Mouse (Mus musculus) retina, postnatal 1 day (tissue): ENCODE measurements around the gene Rbms2.

Experiments used
- DNase-seq: peaks from one replicate; pipeline ENCODE4 v3.0.0-alpha.2; 2012

Rbms2 gene

DNA sequence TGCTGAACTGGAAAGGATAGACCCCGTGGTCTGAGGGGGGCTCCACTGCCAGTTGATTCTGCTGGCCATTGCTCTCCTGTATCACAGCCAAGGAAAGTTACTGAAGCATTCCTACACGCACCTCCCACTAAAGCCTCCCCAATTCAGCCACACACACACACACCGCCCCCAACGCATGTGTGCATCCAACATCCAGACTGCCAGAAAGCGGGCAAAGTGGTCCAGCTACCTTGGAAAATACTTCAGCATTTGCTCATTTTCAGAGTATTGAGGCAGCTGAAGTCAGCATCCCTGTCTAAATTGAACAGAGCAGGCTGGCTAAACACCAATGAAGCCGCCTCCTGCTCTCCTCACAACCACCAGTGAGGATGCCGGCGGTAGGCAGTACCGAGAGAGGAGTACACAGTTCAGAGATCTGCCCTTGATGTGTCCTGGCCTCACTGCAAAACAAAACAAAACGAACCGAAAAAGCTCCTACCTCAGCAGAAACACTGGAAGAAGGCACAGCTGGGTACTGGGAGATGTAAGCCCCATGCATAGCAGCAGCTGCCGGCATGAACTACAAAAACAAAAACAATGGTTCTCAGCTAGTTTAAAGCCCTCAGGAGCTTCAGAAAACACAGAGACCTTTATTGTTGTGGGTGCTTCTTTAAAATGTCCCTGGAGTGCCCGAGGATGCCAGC is 46.3 kb downstream of the Rbms2 start:
- no peak for DNase-seq

DNA sequence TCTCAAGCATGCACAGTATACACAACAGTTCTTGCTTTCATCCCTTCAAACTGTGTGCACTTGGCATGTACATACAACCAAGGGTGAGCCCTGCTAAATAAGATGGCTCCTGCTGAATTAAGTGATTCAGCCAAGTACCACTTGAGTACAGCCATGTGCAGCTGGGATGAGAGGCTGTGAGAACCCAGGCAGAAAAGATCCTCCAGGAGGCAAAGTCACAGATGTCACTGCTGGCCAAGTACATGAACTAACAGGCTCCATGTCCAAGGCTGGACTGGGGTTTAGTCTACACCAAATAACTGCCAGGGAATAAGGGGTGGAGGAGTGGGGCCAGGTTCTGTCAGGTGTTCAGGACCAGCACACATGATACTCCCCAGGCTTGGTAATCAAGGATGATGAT is 48.3 kb downstream of the Rbms2 start:
- DNase-seq, result no peak

DNA sequence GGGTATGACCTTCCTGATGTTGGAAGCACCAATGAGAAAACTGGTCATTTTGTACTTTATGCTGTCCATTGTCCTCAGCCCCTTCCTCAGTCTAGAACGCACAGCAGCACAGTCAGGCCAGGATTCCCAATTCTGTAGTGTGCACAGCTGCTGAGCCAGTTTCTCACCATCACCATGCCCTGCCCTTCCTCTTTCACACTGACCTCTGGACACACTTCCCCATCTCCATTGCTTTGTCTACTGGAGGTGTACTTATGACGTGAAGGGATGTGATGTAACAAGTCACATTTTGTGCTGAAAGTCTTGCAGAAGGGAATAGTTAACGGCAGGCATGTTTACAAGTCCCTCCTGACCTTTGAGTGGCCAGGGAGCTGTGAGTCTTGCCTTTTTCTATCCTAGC is 48.8 kb downstream of the Rbms2 start:
- no peak for DNase-seq

DNA sequence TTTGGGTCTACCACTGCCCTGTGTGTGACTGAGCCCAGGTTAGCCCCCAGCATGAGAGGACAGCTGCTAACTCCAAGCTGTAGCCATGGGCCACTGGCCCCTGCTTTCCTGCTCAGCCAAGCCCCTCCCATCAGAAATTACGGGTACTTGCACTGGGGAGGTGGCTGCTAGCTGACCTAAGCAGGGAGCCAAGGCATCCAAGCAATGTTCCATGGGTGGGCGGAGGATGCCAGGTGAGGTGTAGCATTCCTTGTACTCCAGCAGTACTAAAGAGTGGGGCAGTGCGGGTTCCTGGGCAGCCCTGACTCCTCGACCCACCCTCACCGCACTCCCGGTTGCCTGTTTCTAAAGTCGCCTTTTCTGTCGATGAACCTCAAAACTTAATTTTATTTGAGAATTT is 52.0 kb downstream of the Rbms2 start:
- no peak for DNase-seq

- no peak for DNase-seq
These were observed 52.6 kb downstream of the Rbms2 start for GRCm38 (mm10) chr10:128127497-128127896.

GRCm38 (mm10) chr10:128125951-128126350 is 54.1 kb downstream of the Rbms2 start:
- DNase-seq, result no peak

- DNase-seq, result no peak
These were observed 55.3 kb downstream of the Rbms2 start for GRCm38 (mm10) chr10:128124831-128125230.

DNA sequence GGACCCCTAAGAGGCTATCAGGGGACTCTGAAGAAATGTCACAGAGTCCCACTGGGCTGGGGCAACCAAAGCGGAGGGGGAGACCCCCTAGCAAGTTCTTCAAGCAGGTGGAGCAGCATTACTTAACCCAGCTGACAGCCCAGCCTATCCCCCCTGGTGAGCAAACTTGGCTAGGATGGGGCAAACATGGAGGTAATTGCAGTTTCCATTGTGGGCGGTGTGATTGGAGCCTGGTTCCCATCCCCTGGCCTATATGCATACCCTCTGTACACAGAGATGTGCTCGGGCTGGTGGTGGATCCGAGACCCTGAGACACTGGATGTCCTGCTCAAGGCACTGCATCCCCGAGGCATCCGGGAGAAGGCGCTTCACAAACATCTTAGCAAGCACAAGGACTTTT is 56.3 kb downstream of the Rbms2 start:
- no peak for DNase-seq

- no peak for DNase-seq
These were observed 68.9 kb downstream of the Rbms2 start for GRCm38 (mm10) chr10:128111227-128111626.

- DNase-seq, result no peak
These were observed 69.9 kb downstream of the Rbms2 start for GRCm38 (mm10) chr10:128110103-128110761.

GRCm38 (mm10) chr10:128097587-128097971 is 82.5 kb downstream of the Rbms2 start:
- DNase-seq, result peak; percentile 80

DNA sequence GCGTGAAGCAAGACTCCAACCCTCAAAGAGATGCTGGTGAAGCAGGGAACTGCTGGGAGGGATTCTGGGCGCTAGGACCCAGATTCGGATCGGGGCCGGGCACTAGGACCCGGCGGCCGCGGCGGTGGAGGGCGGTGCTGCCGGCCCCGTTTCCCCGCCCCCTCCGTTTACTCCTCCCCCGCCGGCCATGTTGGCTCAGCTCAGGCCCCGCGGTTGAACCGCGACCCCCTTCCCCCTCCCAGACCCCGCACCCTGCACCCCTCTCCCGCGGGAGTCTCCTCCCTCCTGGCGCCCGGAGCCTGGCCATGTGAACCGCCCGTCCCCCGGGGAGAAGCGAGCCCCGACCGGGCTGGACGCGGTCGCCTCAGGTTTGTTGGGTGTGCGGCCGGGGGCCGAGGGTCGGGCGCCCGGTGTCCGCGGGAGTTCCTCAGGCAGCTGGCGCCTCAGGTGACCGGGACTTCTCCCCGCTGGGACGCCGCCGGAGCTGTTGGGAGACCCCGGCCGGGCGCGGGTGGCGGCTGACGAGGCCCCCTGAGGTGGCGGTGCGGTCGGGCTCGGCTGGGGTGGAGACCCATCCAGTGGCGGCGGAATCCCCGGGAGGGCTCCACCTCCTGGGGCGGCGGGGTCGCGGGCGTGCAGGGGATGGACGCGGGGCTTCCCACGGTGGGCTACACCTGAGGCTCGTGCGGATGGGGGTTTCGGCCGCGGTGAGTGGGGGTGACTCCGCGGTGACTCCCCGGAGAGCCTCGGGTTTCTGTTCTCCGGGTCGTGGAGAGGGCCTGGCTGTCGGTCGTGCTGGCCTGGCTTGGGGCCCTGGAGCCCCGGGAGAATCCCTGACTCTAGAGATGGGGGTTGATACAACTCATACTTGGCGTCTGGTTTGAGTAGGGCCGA is 83.2 kb downstream of the Rbms2 start:
- DNase-seq, result peak; percentile 95

DNA sequence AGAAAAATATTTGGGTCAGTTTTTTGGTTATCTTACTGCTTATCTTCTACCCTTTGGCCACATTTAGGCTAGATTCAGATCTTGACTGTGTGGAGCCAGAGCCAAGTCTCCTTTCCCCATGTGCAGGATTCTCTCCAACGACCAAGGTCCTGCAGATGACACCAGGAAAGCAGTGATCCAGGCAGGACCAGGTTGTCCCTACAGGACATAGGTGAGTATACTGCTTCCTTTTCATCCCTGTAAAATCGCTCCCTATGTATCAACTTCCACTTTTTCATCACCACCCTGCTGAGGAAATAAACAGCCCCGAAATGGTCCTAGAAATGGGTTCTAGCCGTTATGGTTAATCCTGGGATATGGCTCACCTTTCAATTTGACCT is 83.8 kb downstream of the Rbms2 start:
- no peak for DNase-seq

GRCm38 (mm10) chr10:128095003-128095636 is 85.0 kb downstream of the Rbms2 start:
- no peak for DNase-seq

DNA sequence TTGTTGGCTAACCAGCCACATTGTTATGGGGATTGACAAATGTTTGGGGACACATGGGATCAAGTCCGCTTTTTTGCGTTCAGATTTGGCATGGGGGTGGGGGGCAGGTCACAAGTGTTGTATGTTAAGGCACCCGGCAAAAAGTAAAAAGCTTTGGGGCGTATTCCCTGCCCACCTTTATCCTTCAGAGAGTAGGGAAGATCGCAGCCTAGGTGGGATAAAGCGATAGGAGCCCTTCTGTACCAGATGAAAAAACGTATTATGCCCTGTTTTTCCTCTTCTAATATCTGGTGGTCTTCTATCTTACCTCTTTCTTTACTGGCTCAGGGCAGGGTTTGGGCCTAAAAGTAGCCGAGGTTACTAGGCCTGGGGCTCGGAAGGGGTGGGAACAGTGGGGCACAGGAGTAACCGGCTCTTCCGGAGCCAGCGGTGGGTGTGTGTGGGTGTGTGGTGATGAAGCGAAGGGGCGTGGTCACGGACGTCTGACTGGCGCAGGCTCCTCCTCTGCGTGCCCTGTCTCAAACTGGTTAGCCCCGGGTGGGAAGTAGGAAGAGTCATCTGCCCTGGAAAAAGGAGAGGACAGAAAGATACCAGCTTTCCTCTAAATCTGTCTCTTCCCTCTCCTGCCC is 85.6 kb downstream of the Rbms2 start:
- peak; percentile 92 for DNase-seq

GRCm38 (mm10) chr10:128093496-128094294 is 86.4 kb downstream of the Rbms2 start:
- peak; percentile 41 for DNase-seq

DNA sequence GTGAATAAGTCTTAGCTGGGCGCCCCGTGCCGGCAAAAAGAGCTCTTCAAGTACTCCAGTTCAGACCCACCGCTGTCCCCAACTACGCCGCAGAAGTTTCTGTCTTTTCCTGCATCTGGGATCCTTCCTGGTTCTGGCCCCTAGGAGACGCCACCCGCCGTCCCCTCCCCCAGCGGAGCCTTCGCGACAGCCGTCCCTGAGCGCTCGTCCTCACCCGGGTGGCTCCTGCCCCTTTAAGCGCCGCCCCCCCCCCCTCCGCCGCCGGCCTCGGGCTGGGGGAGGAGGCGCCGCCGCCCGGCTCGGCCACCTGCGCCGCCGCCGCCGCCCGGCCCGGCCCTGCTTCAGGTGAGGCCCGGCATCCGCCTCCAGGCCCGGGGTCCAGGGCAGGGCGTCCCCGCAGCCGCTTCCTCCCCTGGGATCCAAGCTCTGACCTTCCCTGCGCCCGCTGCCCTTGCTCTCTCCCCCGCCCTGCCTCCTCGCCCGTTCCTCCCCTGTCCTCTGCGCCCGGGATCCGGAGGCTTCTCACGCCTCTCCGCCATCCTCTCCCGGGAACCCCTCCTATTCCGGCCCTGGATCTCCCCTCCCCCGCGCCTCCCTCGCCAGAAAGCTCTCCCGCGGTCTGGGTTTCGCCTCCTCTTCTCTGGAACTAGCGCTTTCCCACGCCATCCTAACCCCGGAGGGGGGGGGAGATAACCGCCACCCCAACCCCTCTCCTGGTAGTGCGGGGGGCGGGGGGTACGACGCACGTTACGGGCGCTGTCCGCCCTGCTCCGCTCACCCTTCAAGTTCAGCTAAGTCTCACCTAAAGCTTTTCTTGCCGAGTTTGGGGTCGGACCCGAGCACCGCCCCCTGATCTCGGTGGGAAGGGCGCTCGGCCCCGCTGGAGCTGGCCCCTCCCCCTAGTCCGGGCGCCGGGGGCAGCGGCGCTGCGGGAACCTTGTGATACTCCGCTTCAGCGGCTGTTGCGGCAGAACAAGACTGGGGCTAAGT is 87.3 kb downstream of the Rbms2 start:
- DNase-seq, result peak; percentile 88

- peak; percentile 55 for DNase-seq
These were observed 88.3 kb downstream of the Rbms2 start, which contains the start of gene Baz2a for GRCm38 (mm10) chr10:128091564-128092505. Baz2a (plus strand) TSS chr10:128091577.
